In the genomic region with DNA sequence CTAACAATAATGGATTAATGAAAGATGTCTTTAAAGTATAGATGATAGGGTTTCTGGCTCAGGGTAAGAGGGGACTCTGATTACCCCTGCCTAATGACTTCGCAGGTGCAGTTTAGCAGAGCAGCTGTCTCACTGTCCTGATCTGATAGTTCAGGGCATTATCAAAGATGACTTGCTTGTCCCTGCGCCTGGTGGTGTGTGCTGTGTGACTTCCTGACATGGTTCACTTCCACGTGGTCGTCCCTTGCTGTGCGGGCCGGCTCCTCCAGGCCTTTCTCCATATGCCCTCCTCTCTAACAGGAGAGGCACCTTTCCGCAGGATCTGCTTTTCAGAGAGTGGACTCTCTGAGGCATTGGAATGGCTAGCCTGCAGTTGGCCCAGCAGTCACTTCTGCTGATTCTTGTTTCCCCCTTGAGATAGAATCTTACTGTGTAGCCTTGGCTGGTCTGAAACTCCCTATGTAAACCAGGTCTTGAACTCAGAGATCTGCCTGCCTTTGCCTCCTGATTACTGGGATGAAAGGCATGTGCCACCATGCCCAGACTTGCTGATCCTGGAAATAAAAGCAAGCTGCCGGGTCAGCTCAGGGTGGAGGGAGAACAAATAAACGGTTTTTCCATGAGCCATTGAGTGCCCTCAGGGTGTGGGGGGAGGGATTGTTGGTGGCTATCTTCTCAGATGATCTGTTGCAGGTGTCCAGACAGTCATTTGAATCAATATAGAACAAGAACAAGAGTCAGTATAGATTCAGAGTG, we compare ENCODE assay signal across 23 mouse cellular contexts. TPM values are rescaled to one million over a fixed set of nuclear protein-coding genes. Genes with fewer than 3 reads are reported as not detected.
DNase-seq lines count a peak whose midpoint lies in the region; ATAC-seq lines count a peak whose summit lies in the region.
"Had no signal": no experiment of that assay in that cellular context is flagged by ENCODE, and none has a peak within 500 bp of the region (broad histone marks: within the 10 kb centered on the region; RNA-seq: fewer than 3 reads in every experiment).

No protein-coding gene starts in this region.

- H3K27me3 ChIP-seq in liver, embryonic 16.5 days (ENCODE audit: control insufficient read depth, insufficient read depth, low read depth, low read length) = no peaks in the 10 kb centered on the region
- H3K27me3 ChIP-seq: CH12.LX; embryonic facial prominence, embryonic 12.5 days; forebrain, embryonic 13.5 days; midbrain, embryonic 12.5 days; neural tube, embryonic 15.5 days; stomach, embryonic 15.5 days had no signal

- no peaks in the 10 kb centered on the region for H3K36me3 ChIP-seq in liver, embryonic 16.5 days (ENCODE audit: control insufficient read depth, insufficient read depth)
- H3K36me3 ChIP-seq: embryonic facial prominence, embryonic 12.5 days; heart, embryonic 10.5 days; midbrain, embryonic 12.5 days; neural tube, embryonic 15.5 days; stomach, embryonic 15.5 days had no signal

- no peak overlapping the region for H3K9ac ChIP-seq in liver, embryonic 16.5 days (ENCODE audit: low read depth, low read length)
- H3K9ac ChIP-seq: embryonic facial prominence, embryonic 12.5 days; forebrain, embryonic 13.5 days; midbrain, embryonic 12.5 days; neural tube, embryonic 15.5 days; stomach, embryonic 15.5 days had no signal

- peak; percentile 40 for DNase-seq in cerebellum, adult 9-11 months
- no peak for DNase-seq in cerebellum, postnatal 10 days
- DNase-seq in liver (no peak), ZHBTc4 (ENCODE audit: low read depth, low spot score) (peak; percentile 47)
- no peak for DNase-seq in kidney, postnatal 10 days
- DNase-seq in retina, postnatal 1 day = no peak
- DNase-seq: adrenal gland, postnatal 36 days; B cell, adult 2 months; kidney, adult 18-20 months; lung, adult 18-20 months; lung, postnatal 10 days; thymus, postnatal 25 days had no signal

- WGBS in liver, embryonic 16.5 days (ENCODE audit: insufficient replicate concordance) = 39% methylated on average over 9 of the region's 9 CpGs

- H3K4me3 ChIP-seq in liver, embryonic 16.5 days (ENCODE audit: low read depth, low read length) = no peak overlapping the region
- H3K4me3 ChIP-seq: embryonic facial prominence, embryonic 12.5 days; erythroblast, embryonic 14.5 days; forebrain, embryonic 13.5 days; heart, embryonic 10.5 days; midbrain, embryonic 12.5 days; neural tube, embryonic 15.5 days; stomach, embryonic 15.5 days had no signal

- no peaks in the 10 kb centered on the region for H3K9me3 ChIP-seq in liver, embryonic 16.5 days (replicated peaks; ENCODE audit: control insufficient read depth, low read length)
- H3K9me3 ChIP-seq: embryonic facial prominence, embryonic 12.5 days; forebrain, embryonic 13.5 days; heart, embryonic 10.5 days; midbrain, embryonic 12.5 days; neural tube, embryonic 15.5 days; stomach, embryonic 15.5 days had no signal

- no peak overlapping the region for H3K27ac ChIP-seq in liver, embryonic 16.5 days (ENCODE audit: low read length)
- H3K27ac ChIP-seq: embryonic facial prominence, embryonic 12.5 days; forebrain, embryonic 13.5 days; heart, embryonic 10.5 days; midbrain, embryonic 12.5 days; neural tube, embryonic 15.5 days; stomach, embryonic 15.5 days had no signal

- no peak overlapping the region for H3K4me2 ChIP-seq in liver, embryonic 16.5 days (ENCODE audit: low read depth, low read length)
- H3K4me2 ChIP-seq: embryonic facial prominence, embryonic 12.5 days; forebrain, embryonic 13.5 days; liver, embryonic 11.5 days; midbrain, embryonic 12.5 days; neural tube, embryonic 15.5 days; stomach, embryonic 15.5 days had no signal

- peak; percentile 39; the same call in 1 of the 2 replicates for ATAC-seq in liver, embryonic 16.5 days (ENCODE audit: low read depth)
- peak; percentile 74 for ATAC-seq in megakaryocyte-erythroid progenitor cell, adult 5-6 weeks (replicated peaks; ENCODE audit: low FRiP score, low TSS enrichment, poor library complexity, severe bottlenecking)
- ATAC-seq: forebrain, embryonic 13.5 days had no signal

- H3K4me1 ChIP-seq in liver, embryonic 16.5 days (ENCODE audit: control insufficient read depth, low read depth, low read length) = peaks cover 4% of the 10 kb centered on the region; the same call in 1 of the 2 replicates
- H3K4me1 ChIP-seq: forebrain, embryonic 13.5 days; midbrain, embryonic 12.5 days; stomach, embryonic 15.5 days had no signal

RNA-seq across cellular contexts. Expression of a gene that starts 44.7 kb away (rescaled TPM):
- polyA plus RNA-seq in liver, embryonic 16.5 days (2015; fragmentation: Nextera tagmentation; extraction: Ambion mirVana) = 1.2 and 1.4 TPM in 2 replicates
- 20.3 and 22.0 TPM in 2 replicates for total RNA-seq in megakaryocyte-erythroid progenitor cell, adult 5-6 weeks (2014; fragmentation: Nextera tagmentation)
- 7.0 and 13.6 TPM in 2 replicates for total RNA-seq in megakaryocyte-erythroid progenitor cell, adult 5-6 weeks (2017)

Comparison
In these comparisons a context has a peak if more than half of its experiments do, and no peak if none do; other contexts are left out.
1. DNase-seq: peak in cerebellum, adult 9-11 months (single experiment) and ZHBTc4 (single experiment); none in cerebellum, postnatal 10 days (0 of 2), liver (single experiment), kidney, postnatal 10 days (single experiment) and retina, postnatal 1 day (single experiment).